Mouse (Mus musculus) stomach, embryonic 15.5 days (tissue): Measurements from ENCODE around the gene Asic3. TPM values are rescaled to one million over a fixed set of nuclear protein-coding genes. Genes with fewer than 3 reads are reported as not detected.
A peak's percentile ranks its signal among the peaks of the same experiment; 100 is the strongest.
"Not testable (repeated sequence)": the region's sequence is repeated elsewhere in the genome, so short reads cannot be mapped to it uniquely, and the experiment has no call there.

Experiments
- ATAC-seq: fragments of 200-750 bp; cut with Nextera tagmentation; 2 replicates; pipeline ENCODE4 v1.8.0; 2017; ENCODE audit warnings: low read depth, moderate number of reproducible peaks, moderate TSS enrichment; ENCODE audit not compliant: insufficient read depth, low FRiP score
- H3K27ac ChIP-seq: fragments of 300-500 bp; sonication (generic); 2 replicates; pipeline ENCODE4 v1.5.1; 2015; ENCODE audit warnings: mild to moderate bottlenecking, inconsistent platforms
- H3K27me3 ChIP-seq: fragments of 300-500 bp; sonication (generic); replicated peaks from 2 replicates; pipeline ENCODE4 v1.6.1; 2015; ENCODE audit warnings: inconsistent platforms
- H3K36me3 ChIP-seq: fragments of 300-500 bp; sonication (generic); 2 replicates; pipeline ENCODE4 v1.6.1; 2015; ENCODE audit warnings: inconsistent platforms
- H3K4me1 ChIP-seq: fragments of 300-500 bp; sonication (generic); 2 replicates; pipeline ENCODE4 v1.6.1; 2015; ENCODE audit warnings: inconsistent platforms
- H3K4me2 ChIP-seq: fragments of 300-500 bp; sonication (generic); 2 replicates; pipeline ENCODE4 v1.6.1; 2015; ENCODE audit warnings: mild to moderate bottlenecking, inconsistent platforms
- H3K4me3 ChIP-seq: fragments of 300-500 bp; sonication (generic); replicated peaks from 2 replicates; pipeline ENCODE4 v1.5.1; 2015; ENCODE audit warnings: inconsistent platforms
- H3K9ac ChIP-seq: fragments of 300-500 bp; sonication (generic); 2 replicates; pipeline ENCODE4 v1.6.1; 2015; ENCODE audit warnings: inconsistent platforms
- H3K9me3 ChIP-seq: fragments of 300-500 bp; sonication (generic); 2 replicates; pipeline ENCODE4 v1.6.1; 2016; ENCODE audit warnings: inconsistent platforms
- WGBS: fragments of 180-500 bp; shearing (Covaris S2); methylation state at CpG from one replicate; pipeline ENCODE4 v1.1.7; 2015; 5-methylcytosine and 5-hydroxymethylcytosine counted together
- polyA plus RNA-seq: library from polyadenylated mRNA; unstranded; fragments of >200 nt; fragmentation: Nextera tagmentation; extraction: Ambion mirVana; gene quantifications from 2 replicates; pipeline ENCODE4 v1.2.1, GENCODE M21; 2015

The Asic3 gene
- polyA plus RNA-seq, 1 experiment from 2014 or later, result 0.18 TPM

GRCm38 (mm10) chr5:24389011-24389657 is 24.1 kb upstream of the Asic3 start:
- Histone ChIP-seq H3K4me3 (no peak overlapping the region), H3K9me3 (no peaks in the 10 kb centered on the region), H3K4me1 (peaks cover 18% of the 10 kb centered on the region), H3K27ac (no peak overlapping the region), H3K9ac (no peak overlapping the region), H3K4me2 (no peak overlapping the region), H3K27me3 (peaks cover 28% of the 10 kb centered on the region), H3K36me3 (no peaks in the 10 kb centered on the region)
- 58% methylated on average over 7 of the region's 7 CpGs for WGBS
- ATAC-seq, result no peak

DNA sequence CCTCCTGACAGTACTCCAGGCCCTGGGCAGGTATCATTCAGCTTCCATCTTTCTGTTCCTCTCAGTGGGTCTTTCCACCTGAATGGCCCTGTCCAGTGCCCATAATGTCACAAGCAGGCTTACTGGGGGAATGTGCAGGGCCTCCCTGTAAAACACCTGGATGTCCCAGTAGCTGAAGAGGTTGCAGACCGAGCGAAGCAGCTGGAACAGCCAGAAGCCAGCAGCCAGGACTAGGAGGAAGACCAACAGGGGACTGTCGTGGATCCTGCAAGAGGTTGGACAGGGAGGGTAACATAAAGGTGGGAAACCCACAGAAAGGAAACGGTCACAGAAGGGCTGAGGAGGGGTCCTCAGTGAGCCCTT is 23.6 kb upstream of the Asic3 start:
- ATAC-seq, result no peak
- H3K36me3 ChIP-seq, result no peaks in the 10 kb centered on the region
- no peak overlapping the region for H3K4me2 ChIP-seq
- no peak overlapping the region for H3K9ac ChIP-seq
- no peak overlapping the region for H3K27ac ChIP-seq
- H3K27me3 ChIP-seq, result peaks cover 28% of the 10 kb centered on the region
- H3K4me3 ChIP-seq, result no peak overlapping the region
- peaks cover 19% of the 10 kb centered on the region for H3K4me1 ChIP-seq
- WGBS, result 78% methylated on average over 4 of the region's 4 CpGs
- H3K9me3 ChIP-seq, result no peaks in the 10 kb centered on the region

DNA sequence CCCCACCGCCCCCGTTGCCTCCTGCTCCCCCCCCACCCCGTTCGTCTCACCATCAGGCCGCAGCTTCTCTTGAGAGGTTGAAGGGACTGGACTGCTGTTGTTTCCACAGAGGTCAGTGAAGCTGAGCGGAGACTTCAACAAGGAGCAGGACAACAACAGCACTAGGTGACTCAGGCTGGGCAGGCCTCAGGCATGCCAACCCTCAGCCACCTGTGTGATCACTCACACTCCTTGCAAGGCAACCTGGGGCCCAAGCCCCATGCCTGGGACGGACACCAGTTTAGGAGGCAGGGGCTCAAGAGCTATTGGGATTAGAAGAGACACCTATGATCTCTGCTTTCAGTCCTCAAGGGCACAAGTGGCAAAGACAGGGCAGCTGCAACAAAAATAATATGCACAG is 21.3 kb upstream of the Asic3 start, which contains the start of gene Atg9b:
TSS of gene Atg9b (minus strand) at position 280 of the 400 bp plus-strand sequence.
- ATAC-seq, result no peak
- peak within 1 kb of the TSS; percentile 40; the same call in 1 of the 2 replicates for H3K27ac ChIP-seq
- H3K4me1 ChIP-seq, result peaks cover 24% of the 10 kb centered on the region
- H3K36me3 ChIP-seq, result no peaks in the 10 kb centered on the region
- peaks cover 9% of the 10 kb centered on the region for H3K27me3 ChIP-seq
- no peaks in the 10 kb centered on the region for H3K9me3 ChIP-seq
- H3K4me2 ChIP-seq, result no peak within 1 kb of the TSS
- no peak within 1 kb of the TSS for H3K4me3 ChIP-seq
- WGBS, result 80% methylated on average over 7 of the region's 7 CpGs
- no peak within 1 kb of the TSS for H3K9ac ChIP-seq

GRCm38 (mm10) chr5:24392724-24393123 is 20.5 kb upstream of the Asic3 start:
- peaks cover 18% of the 10 kb centered on the region; the same call in 1 of the 2 replicates for H3K4me1 ChIP-seq
- H3K27me3 ChIP-seq, result 0 out of 2 replicates have a peak, but pooled peaks cover 4% of the 10 kb centered on the region
- H3K4me2 ChIP-seq, result no peak overlapping the region
- no peaks in the 10 kb centered on the region for H3K9me3 ChIP-seq
- no peak overlapping the region for H3K9ac ChIP-seq
- no peak for ATAC-seq
- 68% methylated on average over 7 of the region's 7 CpGs for WGBS
- H3K36me3 ChIP-seq, result no peaks in the 10 kb centered on the region
- H3K27ac ChIP-seq, result peak overlapping the region; percentile 40; the same call in 1 of the 2 replicates
- H3K4me3 ChIP-seq, result no peak overlapping the region

- H3K27me3 ChIP-seq, result no peaks in the 10 kb centered on the region
- H3K4me1 ChIP-seq, result peaks cover 10% of the 10 kb centered on the region; the same call in 1 of the 2 replicates
- no peaks in the 10 kb centered on the region for H3K9me3 ChIP-seq
- H3K4me2 ChIP-seq, result peak within 1 kb of the TSS; percentile 75
- H3K9ac ChIP-seq, result peak within 1 kb of the TSS; percentile 44; the same call in 1 of the 2 replicates
- peak within 1 kb of the TSS; percentile 58 for H3K4me3 ChIP-seq
- WGBS, result 23% methylated on average over 7 of the region's 7 CpGs
- no peaks in the 10 kb centered on the region for H3K36me3 ChIP-seq
- no peak for ATAC-seq
- H3K27ac ChIP-seq, result peak within 1 kb of the TSS; percentile 83
These were observed 19.7 kb upstream of the Asic3 start, which contains the start of gene Abcb8 for GRCm38 (mm10) chr5:24393392-24393997. Gene Abcb8, plus strand, starts transcription at chr5:24393663.

GRCm38 (mm10) chr5:24394165-24394894 is 18.9 kb upstream of the Asic3 start:
- Histone ChIP-seq H3K27me3 (no peaks in the 10 kb centered on the region), H3K36me3 (no peaks in the 10 kb centered on the region), H3K4me3 (peak overlapping the region; percentile 58), H3K4me1 (peaks cover 9% of the 10 kb centered on the region; the same call in 1 of the 2 replicates), H3K4me2 (peak overlapping the region; percentile 75), H3K9ac (peak overlapping the region; percentile 44; the same call in 1 of the 2 replicates), H3K27ac (peak overlapping the region; percentile 83), H3K9me3 (no peaks in the 10 kb centered on the region)
- under 1% methylated on average over 36 of the region's 36 CpGs for WGBS
- ATAC-seq, result peak; percentile 97

DNA sequence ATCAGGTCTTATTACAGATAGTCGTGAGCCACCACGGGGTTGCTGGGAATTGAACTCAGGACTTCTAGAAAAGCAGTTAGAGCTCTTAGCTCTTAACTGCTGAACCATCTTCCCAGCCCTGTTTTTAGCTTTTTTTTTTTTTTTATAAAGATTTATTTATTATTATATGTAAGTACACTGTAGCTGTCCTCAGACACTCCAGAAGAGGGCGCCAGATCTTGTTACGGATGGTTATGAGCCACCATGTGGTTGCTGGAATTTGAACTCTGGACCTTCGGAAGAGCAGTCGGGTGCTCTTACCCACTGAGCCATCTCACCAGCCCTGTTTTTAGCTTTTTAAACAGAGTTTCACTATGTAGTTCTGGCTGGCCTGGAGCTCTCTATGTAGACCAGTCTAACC is 16.9 kb upstream of the Asic3 start:
- H3K9ac ChIP-seq, H3K4me2 ChIP-seq, H3K4me3 ChIP-seq, H3K9me3 ChIP-seq, H3K4me1 ChIP-seq, H3K36me3 ChIP-seq, H3K27me3 ChIP-seq, H3K27ac ChIP-seq, ATAC-seq: not testable (repeated sequence)
- WGBS, result 84% methylated on average over 6 of the region's 6 CpGs

- no peak overlapping the region for H3K4me3 ChIP-seq
- H3K27ac ChIP-seq, result no peak overlapping the region
- no peak for ATAC-seq
- H3K36me3 ChIP-seq, result peaks cover 10% of the 10 kb centered on the region; the same call in 1 of the 2 replicates
- H3K27me3 ChIP-seq, result no peaks in the 10 kb centered on the region
- H3K9me3 ChIP-seq, result no peaks in the 10 kb centered on the region
- peaks cover 5% of the 10 kb centered on the region; the same call in 1 of the 2 replicates for H3K4me1 ChIP-seq
- whole genome bisulfite sequencing, result 91% methylated on average over 10 of the region's 10 CpGs
- H3K9ac ChIP-seq, result no peak overlapping the region
- H3K4me2 ChIP-seq, result no peak overlapping the region
These were observed 13.5 kb upstream of the Asic3 start for GRCm38 (mm10) chr5:24399686-24400085.

DNA sequence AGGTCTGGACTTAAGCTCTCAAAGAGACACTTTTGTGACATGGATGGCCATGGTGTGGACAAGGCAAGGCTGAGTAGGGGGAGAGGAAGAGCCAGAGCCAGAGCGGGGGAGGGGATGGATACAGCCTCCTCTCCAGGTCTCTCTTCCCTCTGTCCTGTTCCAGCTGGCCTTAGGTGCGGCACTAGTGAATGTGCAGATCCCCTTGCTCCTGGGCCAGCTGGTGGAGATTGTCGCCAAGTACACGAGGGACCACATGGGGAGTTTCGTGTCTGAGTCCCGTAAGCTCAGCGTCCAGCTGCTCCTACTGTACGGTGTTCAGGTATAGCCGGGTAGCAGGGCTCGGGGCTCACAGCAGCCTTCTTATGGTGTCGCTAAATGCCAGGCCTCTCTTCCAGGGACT is 12.8 kb upstream of the Asic3 start:
- WGBS, result 83% methylated on average over 11 of the region's 11 CpGs
- H3K36me3 ChIP-seq, result peaks cover 10% of the 10 kb centered on the region; the same call in 1 of the 2 replicates

DNA sequence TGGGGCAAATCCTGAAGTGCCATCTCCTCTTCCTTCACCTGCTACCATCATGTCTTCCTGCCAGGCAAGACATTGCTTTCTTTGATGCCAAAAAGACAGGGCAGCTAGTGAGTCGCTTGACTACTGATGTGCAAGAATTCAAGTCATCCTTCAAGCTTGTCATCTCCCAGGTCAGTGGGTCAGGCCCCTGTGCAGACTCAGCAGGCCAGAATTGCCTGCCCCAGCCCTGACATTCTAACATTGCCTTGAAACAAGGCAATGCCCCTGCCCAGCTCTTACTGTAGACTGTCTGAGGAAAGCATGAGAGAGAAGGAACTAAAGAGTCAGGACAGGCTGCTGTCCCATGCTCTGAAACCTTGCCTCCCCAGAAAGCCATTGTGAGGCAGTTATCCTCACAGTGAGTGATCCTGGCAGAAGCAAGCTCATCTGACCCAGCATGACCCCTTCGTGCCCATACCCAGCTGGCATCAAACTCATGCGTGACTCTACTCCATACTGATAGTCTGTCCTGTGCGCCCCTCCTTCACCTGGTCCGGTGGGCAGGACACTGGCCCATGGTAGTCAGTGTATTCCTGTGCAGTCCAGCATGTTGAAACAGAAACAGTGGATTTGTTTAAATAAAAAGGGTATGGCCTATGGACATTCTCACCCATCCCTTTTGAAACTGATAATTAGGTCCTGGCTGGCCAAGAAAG is 12.1 kb upstream of the Asic3 start:
- Histone ChIP-seq H3K9ac (no peak overlapping the region), H3K27me3 (no peaks in the 10 kb centered on the region), H3K9me3 (no peaks in the 10 kb centered on the region), H3K4me3 (no peak overlapping the region), H3K27ac (no peak overlapping the region), H3K4me2 (no peak overlapping the region), H3K4me1 (no peaks in the 10 kb centered on the region), H3K36me3 (peaks cover 15% of the 10 kb centered on the region; the same call in 1 of the 2 replicates)
- 87% methylated on average over 5 of the region's 5 CpGs for WGBS
- ATAC-seq, result no peak

More for the DNA sequence above, 12.8 kb upstream of the Asic3 start:
- Histone ChIP-seq H3K9me3 (no peaks in the 10 kb centered on the region), H3K9ac (no peak overlapping the region), H3K4me3 (no peak overlapping the region), H3K4me2 (no peak overlapping the region), H3K4me1 (no peaks in the 10 kb centered on the region), H3K27ac (no peak overlapping the region), H3K27me3 (no peaks in the 10 kb centered on the region)
- ATAC-seq, result no peak

DNA sequence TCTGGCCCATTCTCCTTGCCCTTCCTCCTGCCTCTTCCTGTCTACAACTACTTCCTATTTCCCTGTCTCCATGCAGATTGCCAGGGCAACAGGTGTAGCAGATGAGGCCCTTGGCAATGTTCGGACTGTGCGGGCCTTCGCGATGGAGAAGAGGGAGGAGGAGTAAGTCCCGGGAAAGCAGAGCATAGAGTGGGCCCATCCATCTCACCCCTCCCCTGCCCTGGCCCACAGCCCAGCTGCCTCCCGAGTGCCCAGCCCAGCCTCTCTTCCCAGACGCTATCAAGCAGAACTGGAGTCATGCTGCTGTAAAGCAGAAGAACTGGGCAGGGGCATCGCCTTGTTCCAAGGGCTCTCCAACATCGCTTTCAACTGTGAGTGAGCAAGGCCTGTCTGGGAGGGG is 11.2 kb upstream of the Asic3 start:
- 70% methylated on average over 9 of the region's 9 CpGs for WGBS
- no peaks in the 10 kb centered on the region for H3K4me1 ChIP-seq
- H3K9me3 ChIP-seq, result no peaks in the 10 kb centered on the region
- no peaks in the 10 kb centered on the region for H3K27me3 ChIP-seq
- no peak overlapping the region for H3K4me2 ChIP-seq
- ATAC-seq, result 0 out of 2 replicates have a peak, but pooled peaks have one; percentile 32
- peaks cover 16% of the 10 kb centered on the region for H3K36me3 ChIP-seq
- H3K9ac ChIP-seq, result no peak overlapping the region
- H3K27ac ChIP-seq, result no peak overlapping the region
- no peak overlapping the region for H3K4me3 ChIP-seq
